Mouse (Mus musculus): ENCODE measurements around the gene Phc2. TPM values are rescaled to one million over a fixed set of nuclear protein-coding genes. Genes with fewer than 3 reads are reported as not detected.

Gene Phc2
- polyA plus RNA-seq, 1 experiment from 2014 or later, result 55.1 TPM

- H3K9me3 ChIP-seq (ENCODE audit: control insufficient read depth, low read length), result no peaks in the 10 kb centered on the region
- no peak overlapping the region for H3K9ac ChIP-seq (ENCODE audit: low read depth, low read length)
- DNase-seq (ENCODE audit: low spot score) (no peak), ATAC-seq (ENCODE audit: low read depth) (no peak)
- peaks cover 3% of the 10 kb centered on the region for H3K4me1 ChIP-seq (ENCODE audit: control insufficient read depth, insufficient read depth, low read length)
- H3K4me3 ChIP-seq (ENCODE audit: low read depth, low read length), result no peak overlapping the region
- 88% methylated on average over 14 of the region's 14 CpGs for WGBS
- H3K27me3 ChIP-seq (replicated peaks; ENCODE audit: control insufficient read depth, insufficient read depth, low read length), result no peaks in the 10 kb centered on the region
- H3K27ac ChIP-seq (replicated peaks; ENCODE audit: low read depth, low read length), result no peak overlapping the region
- no peak overlapping the region for H3K4me2 ChIP-seq (ENCODE audit: low read depth, low read length)
- no peaks in the 10 kb centered on the region for H3K36me3 ChIP-seq (ENCODE audit: control insufficient read depth, insufficient read depth, low read length)
Observed at GRCm38 (mm10) chr4:128615761-128616160, 38.7 kb upstream of the Phc2 start.

- H3K9ac ChIP-seq (ENCODE audit: low read depth, low read length), result no peak overlapping the region
- no peak for ATAC-seq (ENCODE audit: low read depth)
- no peak overlapping the region for H3K4me2 ChIP-seq (ENCODE audit: low read depth, low read length)
- H3K9me3 ChIP-seq (ENCODE audit: control insufficient read depth, low read length), result no peaks in the 10 kb centered on the region
- H3K36me3 ChIP-seq (ENCODE audit: control insufficient read depth, insufficient read depth, low read length), result no peaks in the 10 kb centered on the region
- 70% methylated on average over 17 of the region's 17 CpGs for WGBS
- no peak for DNase-seq (ENCODE audit: low spot score)
- H3K27ac ChIP-seq (replicated peaks; ENCODE audit: low read depth, low read length), result no peak overlapping the region
- H3K4me3 ChIP-seq (ENCODE audit: low read depth, low read length), result no peak overlapping the region
- peaks cover 3% of the 10 kb centered on the region for H3K4me1 ChIP-seq (ENCODE audit: control insufficient read depth, insufficient read depth, low read length)
- no peaks in the 10 kb centered on the region for H3K27me3 ChIP-seq (replicated peaks; ENCODE audit: control insufficient read depth, insufficient read depth, low read length)
Observed at GRCm38 (mm10) chr4:128617363-128618120, 37.0 kb upstream of the Phc2 start.

- DNase-seq (ENCODE audit: low spot score) (no peak), ATAC-seq (ENCODE audit: low read depth) (no peak)
- no peak within 1 kb of the TSS for H3K9ac ChIP-seq (ENCODE audit: low read depth, low read length)
- H3K4me3 ChIP-seq (ENCODE audit: low read depth, low read length), result no peak within 1 kb of the TSS
- H3K36me3 ChIP-seq (ENCODE audit: control insufficient read depth, insufficient read depth, low read length), result no peaks in the 10 kb centered on the region
- no peaks in the 10 kb centered on the region for H3K27me3 ChIP-seq (replicated peaks; ENCODE audit: control insufficient read depth, insufficient read depth, low read length)
- H3K4me2 ChIP-seq (ENCODE audit: low read depth, low read length), result no peak within 1 kb of the TSS
- peaks cover 3% of the 10 kb centered on the region for H3K4me1 ChIP-seq (ENCODE audit: control insufficient read depth, insufficient read depth, low read length)
- 53% methylated on average over 15 of the region's 15 CpGs for WGBS
- no peaks in the 10 kb centered on the region for H3K9me3 ChIP-seq (ENCODE audit: control insufficient read depth, low read length)
- H3K27ac ChIP-seq (replicated peaks; ENCODE audit: low read depth, low read length), result no peak within 1 kb of the TSS
Observed at GRCm38 (mm10) chr4:128618246-128618911, 36.1 kb upstream of the Phc2 start, which contains the start of gene Tlr12. Tlr12 (minus strand) TSS chr4:128618619.

GRCm38 (mm10) chr4:128618963-128619362, 35.5 kb upstream of the Phc2 start:
- Histone ChIP-seq H3K9me3 (ENCODE audit: control insufficient read depth, low read length) (0 out of 2 replicates have a peak, but pooled peaks cover under 1% of the 10 kb centered on the region), H3K27ac (replicated peaks; ENCODE audit: low read depth, low read length) (no peak overlapping the region), H3K4me3 (ENCODE audit: low read depth, low read length) (no peak overlapping the region), H3K4me2 (ENCODE audit: low read depth, low read length) (no peak overlapping the region), H3K9ac (ENCODE audit: low read depth, low read length) (no peak overlapping the region), H3K4me1 (ENCODE audit: control insufficient read depth, insufficient read depth, low read length) (peaks cover 3% of the 10 kb centered on the region), H3K36me3 (ENCODE audit: control insufficient read depth, insufficient read depth, low read length) (no peaks in the 10 kb centered on the region), H3K27me3 (replicated peaks; ENCODE audit: control insufficient read depth, insufficient read depth, low read length) (no peaks in the 10 kb centered on the region)
- ATAC-seq (ENCODE audit: low read depth) (no peak), DNase-seq (ENCODE audit: low spot score) (no peak)
- 26% methylated on average over 2 of the region's 2 CpGs for WGBS

GRCm38 (mm10) chr4:128620572-128620971, 33.9 kb upstream of the Phc2 start:
- H3K4me1 ChIP-seq (ENCODE audit: control insufficient read depth, insufficient read depth, low read length), result peaks cover 3% of the 10 kb centered on the region
- no peak overlapping the region for H3K9ac ChIP-seq (ENCODE audit: low read depth, low read length)
- no peak overlapping the region for H3K4me2 ChIP-seq (ENCODE audit: low read depth, low read length)
- no peak overlapping the region for H3K4me3 ChIP-seq (ENCODE audit: low read depth, low read length)
- H3K27ac ChIP-seq (replicated peaks; ENCODE audit: low read depth, low read length), result no peak overlapping the region
- ATAC-seq (ENCODE audit: low read depth), result no peak
- peaks cover 8% of the 10 kb centered on the region; the same call in 1 of the 2 replicates for H3K9me3 ChIP-seq (ENCODE audit: control insufficient read depth, low read length)
- no peaks in the 10 kb centered on the region for H3K36me3 ChIP-seq (ENCODE audit: control insufficient read depth, insufficient read depth, low read length)
- WGBS, result 78% methylated on average over 6 of the region's 6 CpGs
- no peaks in the 10 kb centered on the region for H3K27me3 ChIP-seq (replicated peaks; ENCODE audit: control insufficient read depth, insufficient read depth, low read length)
- DNase-seq (ENCODE audit: low spot score), result no peak

GRCm38 (mm10) chr4:128621109-128621508, 33.4 kb upstream of the Phc2 start:
- 87% methylated on average over 8 of the region's 8 CpGs for WGBS

GRCm38 (mm10) chr4:128635451-128635850, 19.1 kb upstream of the Phc2 start:
- H3K9me3 ChIP-seq (ENCODE audit: control insufficient read depth, low read length), result no peaks in the 10 kb centered on the region
- no peak overlapping the region for H3K9ac ChIP-seq (ENCODE audit: low read depth, low read length)
- H3K27me3 ChIP-seq (replicated peaks; ENCODE audit: control insufficient read depth, insufficient read depth, low read length), result no peaks in the 10 kb centered on the region
- no peak overlapping the region for H3K4me3 ChIP-seq (ENCODE audit: low read depth, low read length)
- no peaks in the 10 kb centered on the region for H3K36me3 ChIP-seq (ENCODE audit: control insufficient read depth, insufficient read depth, low read length)
- H3K4me1 ChIP-seq (ENCODE audit: control insufficient read depth, insufficient read depth, low read length), result peaks cover 21% of the 10 kb centered on the region
- ATAC-seq (ENCODE audit: low read depth) (no peak), DNase-seq (ENCODE audit: low spot score) (no peak)
- H3K4me2 ChIP-seq (ENCODE audit: low read depth, low read length), result no peak overlapping the region
- WGBS, result 67% methylated on average over 7 of the region's 7 CpGs
- H3K27ac ChIP-seq (replicated peaks; ENCODE audit: low read depth, low read length), result no peak overlapping the region

More at GRCm38 (mm10) chr4:128621109-128621508, 33.4 kb upstream of the Phc2 start:
- H3K36me3 ChIP-seq (ENCODE audit: control insufficient read depth, insufficient read depth, low read length), result no peaks in the 10 kb centered on the region
- no peak for DNase-seq (ENCODE audit: low spot score)
- peaks cover 3% of the 10 kb centered on the region for H3K4me1 ChIP-seq (ENCODE audit: control insufficient read depth, insufficient read depth, low read length)
- no peaks in the 10 kb centered on the region for H3K27me3 ChIP-seq (replicated peaks; ENCODE audit: control insufficient read depth, insufficient read depth, low read length)
- H3K4me2 ChIP-seq (ENCODE audit: low read depth, low read length), result no peak overlapping the region
- no peak overlapping the region for H3K4me3 ChIP-seq (ENCODE audit: low read depth, low read length)
- no peak for ATAC-seq (ENCODE audit: low read depth)
- H3K9ac ChIP-seq (ENCODE audit: low read depth, low read length), result no peak overlapping the region
- peaks cover 8% of the 10 kb centered on the region; the same call in 1 of the 2 replicates for H3K9me3 ChIP-seq (ENCODE audit: control insufficient read depth, low read length)
- no peak overlapping the region for H3K27ac ChIP-seq (replicated peaks; ENCODE audit: low read depth, low read length)

- Histone ChIP-seq H3K9ac (ENCODE audit: low read depth, low read length) (no peak overlapping the region), H3K27ac (replicated peaks; ENCODE audit: low read depth, low read length) (no peak overlapping the region), H3K36me3 (ENCODE audit: control insufficient read depth, insufficient read depth, low read length) (no peaks in the 10 kb centered on the region), H3K4me1 (ENCODE audit: control insufficient read depth, insufficient read depth, low read length) (peaks cover 21% of the 10 kb centered on the region), H3K9me3 (ENCODE audit: control insufficient read depth, low read length) (no peaks in the 10 kb centered on the region), H3K27me3 (replicated peaks; ENCODE audit: control insufficient read depth, insufficient read depth, low read length) (no peaks in the 10 kb centered on the region), H3K4me2 (ENCODE audit: low read depth, low read length) (no peak overlapping the region), H3K4me3 (ENCODE audit: low read depth, low read length) (no peak overlapping the region)
- WGBS, result 53% methylated on average over 10 of the region's 10 CpGs
- peak; percentile 16; the same call in 1 of the 2 replicates for ATAC-seq (ENCODE audit: low read depth)
- no peak for DNase-seq (ENCODE audit: low spot score)
Observed at GRCm38 (mm10) chr4:128635894-128636585, 18.5 kb upstream of the Phc2 start.
